Mouse (Mus musculus) neutrophil, adult 5-6 weeks (primary cell): ENCODE results near the gene Pid1. TPM values are rescaled to one million over a fixed set of nuclear protein-coding genes. Genes with fewer than 3 reads are reported as not detected.
A peak's percentile ranks its signal among the peaks of the same experiment; 100 is the strongest.

Source experiments
- ATAC-seq: fragments of 151-379, 151-347 bp; 2 replicates; pipeline ENCODE4 v1.8.0; 2017; ENCODE audit warnings: mild to moderate bottlenecking, moderate TSS enrichment; ENCODE audit not compliant: insufficient number of reproducible peaks, poor library complexity, low FRiP score, severe bottlenecking; ENCODE audit errors: extremely low read depth
- total RNA-seq: library from RNA; stranded (forward); fragments of 200-1000 nt; gene quantifications from 2 replicates; pipeline ENCODE4 v1.2.3, GENCODE M21; 2017

Pid1 gene
- total RNA-seq, 1 experiment from 2014 or later = 9.4 TPM

DNA sequence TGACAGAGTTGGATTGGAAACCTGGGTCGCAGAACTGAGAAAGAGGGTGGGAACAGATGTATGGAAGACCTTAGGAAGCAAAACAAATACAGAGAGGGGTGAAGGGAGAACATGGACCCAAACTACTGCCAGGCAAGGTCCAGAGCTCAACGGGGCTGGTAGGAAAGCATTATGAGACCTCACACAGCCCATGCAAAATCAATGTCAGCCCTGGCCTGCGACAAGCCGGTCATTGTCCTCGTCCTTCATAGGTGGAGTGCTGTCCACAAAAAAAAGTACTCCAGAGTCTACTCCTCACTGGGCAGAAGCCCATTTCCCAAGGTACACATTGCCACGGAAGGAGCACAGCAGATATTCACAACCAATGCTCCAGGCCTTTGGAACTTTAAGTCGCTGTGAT lies 78.4 kb downstream of the Pid1 start:
- ATAC-seq = no peak

- peak; percentile 18; the same call in 1 of the 2 replicates for ATAC-seq
These were observed 79.5 kb downstream of the Pid1 start for GRCm38 (mm10) chr1:84284293-84285068.

DNA sequence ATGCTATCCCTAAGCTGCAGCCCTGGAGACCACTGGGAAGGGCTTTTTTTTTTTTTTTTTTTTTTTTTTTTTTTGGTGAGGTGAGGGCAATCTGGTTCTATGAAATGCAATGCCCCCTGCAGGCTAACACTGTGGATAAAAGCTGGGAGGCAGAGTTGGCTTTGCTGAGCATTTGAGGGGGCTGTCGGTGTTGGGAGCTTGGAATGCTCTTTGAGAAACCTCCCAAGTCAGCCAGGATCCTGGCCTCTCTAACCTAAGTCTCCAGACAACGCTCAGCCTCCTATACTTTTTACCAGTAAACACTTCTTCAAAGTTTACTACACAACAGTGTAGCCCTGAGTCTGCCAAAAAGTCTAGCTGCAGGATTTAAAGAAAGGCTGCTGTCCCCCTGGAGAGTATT lies 80.9 kb downstream of the Pid1 start:
- no peak for ATAC-seq

DNA sequence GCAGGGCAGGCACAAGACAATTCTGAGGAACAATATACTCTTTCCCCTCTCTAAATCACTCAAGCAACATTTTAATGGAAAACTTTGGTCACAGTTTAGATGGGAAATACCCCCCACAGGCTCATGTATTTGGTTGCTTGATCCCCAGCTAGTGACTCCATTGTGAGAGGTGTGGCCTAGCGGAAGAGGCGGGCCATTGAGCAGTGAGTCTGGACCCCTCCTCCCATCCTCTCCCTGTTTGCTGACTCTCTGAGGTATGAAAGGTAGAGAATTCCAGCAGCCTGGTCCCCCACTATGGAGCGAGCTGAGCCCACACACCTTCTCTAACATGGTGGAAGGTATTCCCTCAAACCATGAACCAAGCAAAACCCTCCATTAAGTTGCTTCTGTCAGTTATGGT lies 83.8 kb downstream of the Pid1 start:
- ATAC-seq = no peak

DNA sequence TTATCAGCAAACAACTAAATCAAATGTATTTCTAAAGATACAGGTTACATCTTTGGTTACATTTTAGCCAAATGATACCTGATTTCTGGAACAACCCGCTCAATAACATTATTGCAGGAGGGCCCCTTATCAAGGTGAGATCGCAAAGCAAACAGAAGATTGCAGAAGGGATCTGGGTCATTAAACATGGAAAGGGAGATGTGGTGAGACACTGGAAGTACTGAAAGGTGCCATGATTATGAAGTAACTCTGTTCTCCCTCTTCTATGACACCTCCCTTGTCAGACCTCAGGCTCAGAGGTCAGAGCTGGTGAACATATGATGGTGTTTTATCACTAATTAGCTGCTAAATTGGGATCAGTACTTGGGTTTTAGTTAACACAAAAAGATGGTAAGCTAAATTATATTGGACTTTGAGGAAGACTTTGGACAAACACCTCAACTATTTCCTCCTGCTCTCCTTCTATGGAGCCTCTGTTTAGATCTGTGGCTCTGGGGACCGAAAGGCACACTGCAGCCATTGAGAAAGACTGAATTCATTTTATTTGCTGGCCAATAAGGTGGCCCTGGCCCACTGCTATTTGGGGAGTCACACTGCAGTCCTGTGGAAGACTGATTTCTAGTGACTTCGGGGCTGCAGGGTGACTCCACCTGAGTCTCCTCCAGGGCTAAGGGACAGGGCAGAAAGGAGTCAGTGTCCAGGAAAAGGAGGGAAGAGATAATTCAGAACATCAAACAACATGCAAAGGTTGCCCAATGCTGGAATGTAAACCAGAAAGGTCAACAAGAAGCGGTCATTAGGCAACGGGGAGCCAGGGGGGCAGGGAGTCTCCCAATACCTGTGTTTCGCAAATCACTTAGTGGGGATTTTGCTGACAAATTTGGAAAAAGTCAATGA lies 85.4 kb downstream of the Pid1 start:
- no peak for ATAC-seq

DNA sequence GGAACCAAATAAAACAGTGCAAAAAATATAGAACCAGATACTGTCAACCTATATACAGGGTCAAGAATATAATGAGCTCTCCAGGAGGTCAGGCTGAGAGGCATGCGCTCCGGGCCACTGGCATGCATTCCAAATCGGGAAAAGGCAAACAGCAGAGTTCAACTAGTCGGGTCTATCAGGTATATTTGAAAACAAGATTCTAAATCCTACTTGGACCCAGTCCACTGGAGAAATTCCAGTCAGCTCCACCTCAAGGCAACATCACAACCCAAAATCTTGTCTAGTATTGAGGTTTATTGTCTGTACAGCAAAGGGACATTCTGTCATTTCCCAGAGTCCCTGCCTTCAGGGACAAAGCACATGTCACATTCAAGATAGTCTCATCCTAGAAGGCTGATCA lies 91.0 kb downstream of the Pid1 start:
- ATAC-seq = no peak

DNA sequence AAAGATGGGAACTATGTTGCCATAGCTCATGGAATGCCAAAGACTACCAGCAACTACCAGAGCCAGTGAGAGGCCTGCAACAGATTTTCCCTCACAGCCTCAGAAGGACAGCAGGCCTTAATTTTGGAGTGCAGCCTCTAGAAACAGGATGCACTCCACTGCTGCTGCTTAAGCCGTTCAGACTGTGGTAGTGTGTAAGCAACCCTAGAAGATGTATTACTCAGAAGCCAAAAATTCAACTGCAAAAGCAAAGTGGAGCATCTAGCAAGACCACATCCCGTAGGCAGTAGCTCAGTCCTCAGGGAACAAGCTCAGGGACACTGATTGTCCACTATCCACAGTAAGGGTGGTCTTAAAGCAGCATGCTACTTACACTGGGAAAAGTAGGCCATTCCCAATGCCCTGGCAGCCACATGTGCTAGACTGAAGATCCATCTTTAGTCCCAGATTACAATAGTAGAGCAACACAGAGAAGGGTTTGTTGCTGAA lies 92.2 kb downstream of the Pid1 start:
- ATAC-seq = no peak

GRCm38 (mm10) chr1:84257656-84258055 lies 106.3 kb downstream of the Pid1 start:
- ATAC-seq = no peak

GRCm38 (mm10) chr1:84254361-84254760 lies 109.6 kb downstream of the Pid1 start:
- no peak for ATAC-seq

DNA sequence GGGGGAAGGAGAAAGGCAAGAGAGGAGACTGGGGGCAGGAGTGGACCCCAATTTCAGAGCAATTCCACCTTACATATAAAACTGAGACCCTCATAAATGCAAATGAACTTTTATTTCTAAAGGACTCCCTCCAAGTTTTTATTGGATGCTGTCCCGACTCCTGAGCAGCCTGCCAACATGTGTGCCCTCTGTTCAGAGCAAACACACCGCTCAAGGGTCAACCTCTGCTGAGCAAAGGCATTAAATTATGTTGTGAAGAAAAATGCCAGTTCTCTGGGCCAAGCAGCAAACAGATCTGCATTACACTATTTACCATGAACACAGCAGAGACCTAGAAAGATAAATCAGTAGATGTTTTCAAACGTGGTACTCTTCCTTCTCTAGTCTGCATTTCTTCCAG lies 110.1 kb downstream of the Pid1 start:
- ATAC-seq = no peak

GRCm38 (mm10) chr1:84251205-84251604 lies 112.8 kb downstream of the Pid1 start:
- no peak for ATAC-seq

- ATAC-seq = no peak
These were observed 113.2 kb downstream of the Pid1 start for GRCm38 (mm10) chr1:84250770-84251169.

- ATAC-seq = no peak
These were observed 114.1 kb downstream of the Pid1 start for GRCm38 (mm10) chr1:84249772-84250338.

- no peak for ATAC-seq
These were observed 116.9 kb downstream of the Pid1 start for GRCm38 (mm10) chr1:84247111-84247510.

- ATAC-seq = peak; percentile 83
These were observed 122.7 kb downstream of the Pid1 start for GRCm38 (mm10) chr1:84241192-84241828.

DNA sequence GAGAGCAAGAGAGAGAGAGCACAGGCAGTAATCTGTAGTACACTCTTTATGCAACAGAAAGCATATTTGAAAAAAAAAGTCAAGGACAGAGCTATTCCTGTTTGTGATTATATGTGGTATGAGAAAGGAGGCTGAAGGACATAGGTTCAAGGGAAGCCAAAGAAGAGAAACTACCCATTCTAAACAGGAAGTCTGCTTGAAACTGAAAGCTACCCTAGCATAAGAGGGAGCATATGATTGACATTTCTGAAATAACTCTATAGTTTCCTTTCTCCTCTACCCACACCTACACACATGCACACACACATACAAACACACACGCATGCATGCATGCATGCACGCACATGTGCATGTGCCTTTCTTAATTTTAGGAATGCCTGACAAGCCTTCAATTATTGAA lies 123.8 kb downstream of the Pid1 start:
- no peak for ATAC-seq

GRCm38 (mm10) chr1:84230431-84230830 lies 133.5 kb downstream of the Pid1 start:
- ATAC-seq = no peak

DNA sequence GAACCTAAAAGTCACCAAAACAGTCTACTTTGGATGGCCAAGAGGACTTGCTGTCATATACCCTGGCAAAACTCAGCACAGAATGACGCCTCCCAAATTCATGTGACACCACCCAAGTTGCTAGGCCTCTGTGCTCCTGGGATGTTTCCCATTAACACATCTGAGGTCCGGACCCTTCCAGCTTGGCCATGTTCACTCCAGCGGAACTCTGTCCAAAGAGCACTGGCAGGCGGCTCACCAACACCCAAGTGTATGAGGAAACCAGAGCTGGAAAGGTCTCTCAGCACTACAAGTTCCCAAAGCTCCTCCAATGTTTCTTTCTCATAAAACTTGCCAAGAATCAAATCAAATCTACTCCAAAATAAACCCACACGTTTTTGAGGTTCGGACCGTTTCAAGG lies 138.4 kb downstream of the Pid1 start:
- ATAC-seq = no peak

GRCm38 (mm10) chr1:84222051-84222450 lies 141.9 kb downstream of the Pid1 start:
- ATAC-seq = no peak
